Mouse (Mus musculus): ENCODE measurements at regions not wholly inside any gene's neighbourhood (a gene's known extent, or its start where the extent isn't known, plus 50 kb on each side); places are given as distances from the start of the nearest gene placed in this dataset.
A peak's percentile ranks its signal among the peaks of the same experiment; 100 is the strongest.

DNA sequence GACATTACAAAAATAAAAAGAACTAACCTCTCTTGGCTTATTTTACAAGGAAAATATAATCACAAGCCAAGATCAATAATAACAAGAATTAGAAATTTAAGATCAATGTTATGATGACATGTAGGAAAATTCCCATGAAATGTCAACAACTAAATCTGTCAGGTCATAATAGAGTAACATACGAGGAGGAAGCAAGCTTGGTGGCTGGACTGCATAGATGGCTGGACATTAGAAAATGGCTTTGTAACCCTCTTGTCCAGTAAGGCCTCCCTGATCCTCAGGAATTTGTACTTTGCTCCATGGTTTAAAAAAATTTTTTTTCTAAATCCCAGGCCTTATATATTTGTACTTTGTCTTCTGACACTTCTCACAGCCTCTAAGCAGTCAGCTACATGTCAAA, 132.7 kb upstream of the Aoah start:
- 46% methylated on average over 1 of the region's 1 CpGs for WGBS
- DNase-seq (ENCODE audit: low spot score) (no peak), ATAC-seq (ENCODE audit: low FRiP score, low TSS enrichment) (no peak)
- Histone ChIP-seq H3K4me2 (replicated peaks; ENCODE audit: low read depth) (no peak overlapping the region), H3K4me1 (replicated peaks; ENCODE audit: control insufficient read depth, insufficient read depth) (no peaks in the 10 kb centered on the region), H3K27ac (replicated peaks) (no peak overlapping the region), H3K27me3 (ENCODE audit: control insufficient read depth, insufficient read depth, low read length) (no peaks in the 10 kb centered on the region), H3K36me3 (ENCODE audit: control insufficient read depth, insufficient read depth, low read length) (no peaks in the 10 kb centered on the region), H3K9me3 (ENCODE audit: control insufficient read depth, low read length) (no peaks in the 10 kb centered on the region), H3K4me3 (ENCODE audit: low read depth, low read length) (no peak overlapping the region), H3K9ac (ENCODE audit: low read length) (no peak overlapping the region)
- TF ChIP-seq EP300 (optimal IDR thresholded peaks at IDR 0.05) (no peak), CTCF (IDR thresholded peaks at IDR 0.05; ENCODE audit: low read depth) (no peak)

DNA sequence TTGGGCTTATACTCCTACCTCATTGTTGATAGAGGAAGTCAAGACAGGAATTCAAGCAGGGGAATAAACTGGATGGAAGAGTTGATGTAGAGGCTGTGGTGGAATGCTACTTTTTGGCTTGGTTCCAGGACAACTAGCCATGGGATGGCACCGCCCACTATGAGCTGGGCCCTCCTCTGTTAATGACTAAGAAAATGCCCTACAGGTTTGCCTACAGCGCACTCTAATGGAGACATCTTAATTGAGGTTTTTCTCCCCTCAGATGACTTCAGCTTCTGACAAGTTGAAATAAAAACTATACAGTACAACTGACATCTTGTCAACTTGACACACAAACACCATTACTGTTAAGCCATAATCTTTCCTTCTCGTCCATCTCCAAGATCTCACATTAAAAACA, 115.2 kb upstream of the Aoah start:
- 72% methylated on average over 3 of the region's 3 CpGs for WGBS
- H3K4me1 ChIP-seq (replicated peaks; ENCODE audit: control insufficient read depth, insufficient read depth), result no peaks in the 10 kb centered on the region
- no peak for ATAC-seq (ENCODE audit: low FRiP score, low TSS enrichment)
- no peak overlapping the region for H3K4me2 ChIP-seq (replicated peaks; ENCODE audit: low read depth)
- H3K27me3 ChIP-seq (ENCODE audit: control insufficient read depth, insufficient read depth, low read length), result no peaks in the 10 kb centered on the region
- DNase-seq (ENCODE audit: low spot score), result peak; percentile 14
- H3K9ac ChIP-seq (ENCODE audit: low read length), result no peak overlapping the region
- H3K9me3 ChIP-seq (ENCODE audit: control insufficient read depth, low read length), result no peaks in the 10 kb centered on the region
- peak; percentile 31; the same call in 1 of the 2 replicates for TF ChIP-seq CTCF (IDR thresholded peaks at IDR 0.05; ENCODE audit: low read depth)
- no peak for TF ChIP-seq EP300 (optimal IDR thresholded peaks at IDR 0.05)
- H3K36me3 ChIP-seq (ENCODE audit: control insufficient read depth, insufficient read depth, low read length), result no peaks in the 10 kb centered on the region
- H3K4me3 ChIP-seq (ENCODE audit: low read depth, low read length), result no peak overlapping the region
- no peak overlapping the region for H3K27ac ChIP-seq (replicated peaks)

DNA sequence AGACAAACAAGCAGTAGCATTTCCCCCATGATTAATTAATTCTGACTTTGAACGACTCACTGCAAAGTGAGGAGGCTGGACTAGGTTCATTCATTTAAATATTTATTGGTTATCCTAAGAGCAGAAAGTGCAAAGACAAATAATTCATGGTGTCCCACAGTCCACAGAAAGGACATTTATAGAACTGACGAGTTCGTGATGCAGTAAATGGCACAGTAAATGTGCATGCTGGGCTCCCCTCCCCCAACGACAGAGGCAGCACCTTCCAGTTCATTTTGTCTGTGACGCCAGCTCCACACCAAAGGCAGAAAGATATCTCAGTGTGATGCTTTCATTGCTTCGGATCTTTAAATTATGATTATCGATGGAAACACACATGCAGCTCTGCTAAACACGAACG, 107.0 kb upstream of the Aoah start:
- Histone ChIP-seq H3K9me3 (ENCODE audit: control insufficient read depth, low read length) (no peaks in the 10 kb centered on the region), H3K4me3 (ENCODE audit: low read depth, low read length) (no peak overlapping the region), H3K4me2 (replicated peaks; ENCODE audit: low read depth) (no peak overlapping the region), H3K27ac (replicated peaks) (no peak overlapping the region), H3K27me3 (ENCODE audit: control insufficient read depth, insufficient read depth, low read length) (no peaks in the 10 kb centered on the region), H3K36me3 (ENCODE audit: control insufficient read depth, insufficient read depth, low read length) (no peaks in the 10 kb centered on the region), H3K9ac (ENCODE audit: low read length) (no peak overlapping the region), H3K4me1 (replicated peaks; ENCODE audit: control insufficient read depth, insufficient read depth) (no peaks in the 10 kb centered on the region)
- DNase-seq (ENCODE audit: low spot score), result no peak
- TF ChIP-seq CTCF (IDR thresholded peaks at IDR 0.05; ENCODE audit: low read depth) (no peak), EP300 (optimal IDR thresholded peaks at IDR 0.05) (no peak)
- no peak for ATAC-seq (ENCODE audit: low FRiP score, low TSS enrichment)
- WGBS, result 37% methylated on average over 9 of the region's 9 CpGs

- TF ChIP-seq CTCF (IDR thresholded peaks at IDR 0.05; ENCODE audit: low read depth), result no peak
- TF ChIP-seq EP300 (optimal IDR thresholded peaks at IDR 0.05), result no peak
Measured at GRCm38 (mm10) chr13:20687453-20687852, 106.5 kb upstream of the Aoah start.

DNA sequence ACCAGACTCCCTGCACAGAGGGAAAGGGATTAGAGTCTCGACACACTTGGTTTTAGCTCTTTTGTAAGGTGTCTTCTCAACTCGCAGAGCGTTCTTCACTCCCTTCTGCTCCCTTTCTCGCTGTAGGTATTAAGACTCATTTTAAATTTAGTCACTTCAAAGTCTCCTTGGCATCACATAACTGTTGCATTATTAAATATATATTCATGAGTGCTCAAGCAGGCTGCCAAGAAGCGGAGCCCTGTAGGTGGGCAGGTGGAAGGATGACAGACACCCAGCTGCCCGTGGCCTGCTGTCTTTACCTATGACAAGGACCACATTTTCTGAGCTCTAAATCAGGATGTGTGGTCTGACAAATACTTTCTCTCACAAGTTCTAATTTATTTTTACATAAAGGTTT, 82.4 kb upstream of the Aoah start:
- Histone ChIP-seq H3K4me2 (replicated peaks; ENCODE audit: low read depth) (no peak overlapping the region), H3K9ac (ENCODE audit: low read length) (no peak overlapping the region), H3K9me3 (ENCODE audit: control insufficient read depth, low read length) (no peaks in the 10 kb centered on the region), H3K36me3 (ENCODE audit: control insufficient read depth, insufficient read depth, low read length) (no peaks in the 10 kb centered on the region), H3K27me3 (ENCODE audit: control insufficient read depth, insufficient read depth, low read length) (no peaks in the 10 kb centered on the region), H3K27ac (replicated peaks) (no peak overlapping the region), H3K4me3 (ENCODE audit: low read depth, low read length) (no peak overlapping the region), H3K4me1 (replicated peaks; ENCODE audit: control insufficient read depth, insufficient read depth) (no peaks in the 10 kb centered on the region)
- ATAC-seq (ENCODE audit: low FRiP score, low TSS enrichment) (no peak), DNase-seq (ENCODE audit: low spot score) (no peak)
- TF ChIP-seq CTCF (IDR thresholded peaks at IDR 0.05; ENCODE audit: low read depth) (no peak), EP300 (optimal IDR thresholded peaks at IDR 0.05) (no peak)
- WGBS, result 80% methylated on average over 6 of the region's 6 CpGs

More at GRCm38 (mm10) chr13:20687453-20687852, 106.5 kb upstream of the Aoah start:
- Histone ChIP-seq H3K27ac (replicated peaks) (no peak overlapping the region), H3K4me2 (replicated peaks; ENCODE audit: low read depth) (no peak overlapping the region), H3K36me3 (ENCODE audit: control insufficient read depth, insufficient read depth, low read length) (no peaks in the 10 kb centered on the region), H3K4me3 (ENCODE audit: low read depth, low read length) (no peak overlapping the region), H3K4me1 (replicated peaks; ENCODE audit: control insufficient read depth, insufficient read depth) (no peaks in the 10 kb centered on the region), H3K27me3 (ENCODE audit: control insufficient read depth, insufficient read depth, low read length) (no peaks in the 10 kb centered on the region), H3K9ac (ENCODE audit: low read length) (no peak overlapping the region), H3K9me3 (ENCODE audit: control insufficient read depth, low read length) (no peaks in the 10 kb centered on the region)
- 84% methylated on average over 1 of the region's 1 CpGs for whole genome bisulfite sequencing
- ATAC-seq (ENCODE audit: low FRiP score, low TSS enrichment), result no peak
- no peak for DNase-seq (ENCODE audit: low spot score)

- H3K27ac ChIP-seq (replicated peaks), result no peak overlapping the region
- ATAC-seq (ENCODE audit: low FRiP score, low TSS enrichment) (no peak), DNase-seq (ENCODE audit: low spot score) (no peak)
- no peaks in the 10 kb centered on the region for H3K27me3 ChIP-seq (ENCODE audit: control insufficient read depth, insufficient read depth, low read length)
- H3K9me3 ChIP-seq (ENCODE audit: control insufficient read depth, low read length), result no peaks in the 10 kb centered on the region
- H3K36me3 ChIP-seq (ENCODE audit: control insufficient read depth, insufficient read depth, low read length), result no peaks in the 10 kb centered on the region
- no peaks in the 10 kb centered on the region for H3K4me1 ChIP-seq (replicated peaks; ENCODE audit: control insufficient read depth, insufficient read depth)
- WGBS, result 61% methylated on average over 3 of the region's 3 CpGs
- no peak overlapping the region for H3K4me2 ChIP-seq (replicated peaks; ENCODE audit: low read depth)
- TF ChIP-seq EP300 (optimal IDR thresholded peaks at IDR 0.05), result no peak
- TF ChIP-seq CTCF (IDR thresholded peaks at IDR 0.05; ENCODE audit: low read depth), result no peak
- no peak overlapping the region for H3K9ac ChIP-seq (ENCODE audit: low read length)
- H3K4me3 ChIP-seq (ENCODE audit: low read depth, low read length), result no peak overlapping the region
Measured at GRCm38 (mm10) chr13:20723326-20724120, 70.4 kb upstream of the Aoah start.

All from stomach, postnatal 0 days (tissue).